In genomic region chr4:81744629-81745509, GRCm38 (mm10) we compare ENCODE assay signal across 8 mouse cellular contexts.
DNase-seq lines count a peak whose midpoint lies in the region; ATAC-seq lines count a peak whose summit lies in the region.

No protein-coding gene starts in this region.

- H3K27ac ChIP-seq in heart, embryonic 16.5 days (ENCODE audit: low read length): peak overlapping the region; percentile 81
- H3K27ac ChIP-seq in midbrain, embryonic 13.5 days: peak overlapping the region; percentile 86

- no peak overlapping the region for H3K4me3 ChIP-seq in heart, embryonic 16.5 days (ENCODE audit: low read length)
- no peak overlapping the region for H3K4me3 ChIP-seq in midbrain, embryonic 13.5 days (replicated peaks)

- no peaks in the 10 kb centered on the region for H3K27me3 ChIP-seq in heart, embryonic 16.5 days (ENCODE audit: control insufficient read depth, insufficient read depth, low read length)
- H3K27me3 ChIP-seq in midbrain, embryonic 13.5 days: no peaks in the 10 kb centered on the region

- H3K9me3 ChIP-seq in heart, embryonic 16.5 days (replicated peaks; ENCODE audit: control insufficient read depth, low read length): no peaks in the 10 kb centered on the region
- no peaks in the 10 kb centered on the region for H3K9me3 ChIP-seq in midbrain, embryonic 13.5 days

- H3K36me3 ChIP-seq in heart, embryonic 16.5 days (ENCODE audit: control insufficient read depth, insufficient read depth): no peaks in the 10 kb centered on the region
- no peaks in the 10 kb centered on the region for H3K36me3 ChIP-seq in midbrain, embryonic 13.5 days

- WGBS in heart, embryonic 16.5 days: 29% methylated on average over 18 of the region's 18 CpGs
- 8% methylated on average over 18 of the region's 18 CpGs for WGBS in midbrain, embryonic 13.5 days

- peak overlapping the region; percentile 31 for H3K4me2 ChIP-seq in heart, embryonic 16.5 days (ENCODE audit: low read depth, low read length)
- H3K4me2 ChIP-seq in midbrain, embryonic 13.5 days (replicated peaks): peak overlapping the region; percentile 40

- H3K4me1 ChIP-seq in heart, embryonic 16.5 days (ENCODE audit: control insufficient read depth, insufficient read depth, low read length): peaks cover 14% of the 10 kb centered on the region
- peaks cover 26% of the 10 kb centered on the region for H3K4me1 ChIP-seq in midbrain, embryonic 13.5 days (replicated peaks)

- peak; percentile 60 for ATAC-seq in heart, embryonic 16.5 days (replicated peaks; ENCODE audit: extremely low read depth, insufficient read depth, low FRiP score)
- peak; percentile 61 for ATAC-seq in midbrain, embryonic 13.5 days

- H3K9ac ChIP-seq in heart, embryonic 16.5 days (ENCODE audit: low read length): no peak overlapping the region
- peak overlapping the region; percentile 8; the same call in 1 of the 2 replicates for H3K9ac ChIP-seq in midbrain, embryonic 13.5 days (replicated peaks)

- peak; percentile 23 to 76 for DNase-seq in adrenal gland, adult (ENCODE audit: inconsistent age in 2 of 2, low spot score in 1 of 2)
- no peak for DNase-seq in adrenal gland, postnatal 4 days (ENCODE audit: low spot score in 2 of 2)
- DNase-seq in embryo, embryonic 11 days: peak; percentile 78
- peak; percentile 16 to 36 for DNase-seq in kidney, postnatal 25 days
- no peak for DNase-seq in thymus, postnatal 10 days (ENCODE audit: low spot score in 2 of 2)
- DNase-seq in urinary bladder, adult 2 months (ENCODE audit: low spot score): no peak

Comparison
In these comparisons a context has a peak if more than half of its experiments do, and no peak if none do; other contexts are left out.
1. DNase-seq: peak in adrenal gland, adult (2 of 2), embryo, embryonic 11 days (single experiment) and kidney, postnatal 25 days (2 of 2); none in adrenal gland, postnatal 4 days (0 of 2), thymus, postnatal 10 days (0 of 2) and urinary bladder, adult 2 months (single experiment).